Comparison of ENCODE assay signal across 13 mouse cellular contexts in genomic region chr2:104218588-104219065, GRCm38 (mm10).
A peak's percentile ranks its signal among the peaks of the same experiment; 100 is the strongest.
DNase-seq lines count a peak whose midpoint lies in the region; ATAC-seq and TF ChIP-seq lines count a peak whose summit lies in the region.
"Had no signal": no experiment of that assay in that cellular context is flagged by ENCODE, and none has a peak within 500 bp of the region (broad histone marks: within the 10 kb centered on the region; RNA-seq: fewer than 3 reads in every experiment).

No protein-coding gene starts in this region.

- no peaks in the 10 kb centered on the region for H3K36me3 ChIP-seq in midbrain, embryonic 10.5 days
- no peaks in the 10 kb centered on the region for H3K36me3 ChIP-seq in midbrain, embryonic 11.5 days (ENCODE audit: control insufficient read depth, insufficient read depth, low read length)
- H3K36me3 ChIP-seq in hindbrain, embryonic 15.5 days = peaks cover 11% of the 10 kb centered on the region; the same call in 1 of the 2 replicates
- H3K36me3 ChIP-seq in midbrain, embryonic 15.5 days (replicated peaks) = no peaks in the 10 kb centered on the region
- H3K36me3 ChIP-seq: G1E; intestine, embryonic 15.5 days had no signal

- H3K9ac ChIP-seq in midbrain, embryonic 11.5 days (ENCODE audit: low read length) = no peak overlapping the region
- no peak overlapping the region for H3K9ac ChIP-seq in hindbrain, embryonic 15.5 days
- 0 out of 2 replicates have a peak overlapping the region, but pooled peaks have one; percentile 1 for H3K9ac ChIP-seq in midbrain, embryonic 15.5 days
- H3K9ac ChIP-seq: intestine, embryonic 15.5 days had no signal

- H3K4me1 ChIP-seq in midbrain, embryonic 10.5 days = peaks cover 33% of the 10 kb centered on the region
- H3K4me1 ChIP-seq in midbrain, embryonic 11.5 days (ENCODE audit: control insufficient read depth, insufficient read depth, low read length) = peaks cover 6% of the 10 kb centered on the region
- H3K4me1 ChIP-seq in hindbrain, embryonic 15.5 days (replicated peaks) = peaks cover 20% of the 10 kb centered on the region
- peaks cover 15% of the 10 kb centered on the region for H3K4me1 ChIP-seq in midbrain, embryonic 15.5 days
- H3K4me1 ChIP-seq: intestine, embryonic 15.5 days had no signal

- TF ChIP-seq CTCF in gastrocnemius, adult 2 months (IDR thresholded peaks at IDR 0.05) = no peak

- peaks cover 34% of the 10 kb centered on the region for H3K27me3 ChIP-seq in midbrain, embryonic 10.5 days (ENCODE audit: low read depth, poor library complexity, severe bottlenecking)
- no peaks in the 10 kb centered on the region for H3K27me3 ChIP-seq in midbrain, embryonic 11.5 days (ENCODE audit: control insufficient read depth, insufficient read depth, low read length)
- H3K27me3 ChIP-seq in hindbrain, embryonic 15.5 days = 0 out of 2 replicates have a peak, but pooled peaks cover 9% of the 10 kb centered on the region
- no peaks in the 10 kb centered on the region for H3K27me3 ChIP-seq in midbrain, embryonic 15.5 days (replicated peaks)
- H3K27me3 ChIP-seq: intestine, embryonic 15.5 days had no signal

- peak; percentile 25 for DNase-seq in embryo, embryonic 11 days
- no peak for DNase-seq in embryo, embryonic 10.5 days (ENCODE audit: low spot score)
- DNase-seq in midbrain, embryonic 10.5 days (ENCODE audit: low spot score) = no peak
- DNase-seq in midbrain, embryonic 11.5 days (ENCODE audit: low spot score, missing footprints) = no peak
- no peak for DNase-seq in spleen, postnatal 10 days (ENCODE audit: low spot score in 2 of 2)
- no peak for DNase-seq in gastrocnemius, adult 2 months
- DNase-seq: cerebellum, adult 11 months had no signal

- ATAC-seq in midbrain, embryonic 11.5 days (ENCODE audit: low FRiP score) = no peak
- ATAC-seq in hindbrain, embryonic 15.5 days (ENCODE audit: low FRiP score, low read depth) = no peak
- peak; percentile 6; the same call in 1 of the 2 replicates for ATAC-seq in midbrain, embryonic 15.5 days (replicated peaks)
- ATAC-seq: intestine, embryonic 15.5 days had no signal

- 77% methylated on average over 9 of the region's 9 CpGs for WGBS in midbrain, embryonic 10.5 days
- whole genome bisulfite sequencing in midbrain, embryonic 11.5 days = 79% methylated on average over 9 of the region's 9 CpGs
- 28% methylated on average over 9 of the region's 9 CpGs for WGBS in hindbrain, embryonic 15.5 days
- 47% methylated on average over 9 of the region's 9 CpGs for WGBS in midbrain, embryonic 15.5 days

- H3K4me3 ChIP-seq in midbrain, embryonic 10.5 days = no peak overlapping the region
- H3K4me3 ChIP-seq in midbrain, embryonic 11.5 days (ENCODE audit: low read depth, low read length) = no peak overlapping the region
- H3K4me3 ChIP-seq in hindbrain, embryonic 15.5 days = no peak overlapping the region
- H3K4me3 ChIP-seq in midbrain, embryonic 15.5 days = no peak overlapping the region
- no peak overlapping the region for H3K4me3 ChIP-seq in gastrocnemius, adult 2 months
- H3K4me3 ChIP-seq: intestine, embryonic 15.5 days had no signal

- intact Hi-C loops in gastrocnemius, adult 2 months (cut with DNase I) = no loop called here

- H3K4me2 ChIP-seq in midbrain, embryonic 11.5 days = no peak overlapping the region
- H3K4me2 ChIP-seq in hindbrain, embryonic 15.5 days = no peak overlapping the region
- H3K4me2 ChIP-seq in midbrain, embryonic 15.5 days = no peak overlapping the region
- H3K4me2 ChIP-seq: heart, embryonic 11.5 days; intestine, embryonic 15.5 days had no signal

- H3K27ac ChIP-seq in midbrain, embryonic 10.5 days (replicated peaks) = peak overlapping the region; percentile 63; the same call in 1 of the 2 replicates
- no peak overlapping the region for H3K27ac ChIP-seq in midbrain, embryonic 11.5 days (ENCODE audit: low read depth, low read length)
- peak overlapping the region; percentile 63 for H3K27ac ChIP-seq in hindbrain, embryonic 15.5 days (replicated peaks)
- peak overlapping the region; percentile 55 for H3K27ac ChIP-seq in midbrain, embryonic 15.5 days
- H3K27ac ChIP-seq in gastrocnemius, adult 2 months = no peak overlapping the region
- H3K27ac ChIP-seq: intestine, embryonic 15.5 days; macrophage had no signal

- H3K9me3 ChIP-seq in midbrain, embryonic 10.5 days (replicated peaks) = no peaks in the 10 kb centered on the region
- no peaks in the 10 kb centered on the region for H3K9me3 ChIP-seq in midbrain, embryonic 11.5 days (ENCODE audit: control insufficient read depth, low read length)
- no peaks in the 10 kb centered on the region for H3K9me3 ChIP-seq in hindbrain, embryonic 15.5 days
- H3K9me3 ChIP-seq in midbrain, embryonic 15.5 days = no peaks in the 10 kb centered on the region
- H3K9me3 ChIP-seq: G1E; intestine, embryonic 15.5 days had no signal

Comparison
In these comparisons a context has a peak if more than half of its experiments do, and no peak if none do; other contexts are left out.
1. H3K27ac ChIP-seq: peak in midbrain, embryonic 10.5 days (single experiment), hindbrain, embryonic 15.5 days (single experiment) and midbrain, embryonic 15.5 days (single experiment); none in midbrain, embryonic 11.5 days (single experiment) and gastrocnemius, adult 2 months (single experiment).